Mouse (Mus musculus) cortical plate, adult 2 months (tissue): ENCODE measurements at regions not wholly inside any gene's neighbourhood (a gene's known extent, or its start where the extent isn't known, plus 50 kb on each side); places are given as distances from the start of the nearest gene placed in this dataset.

Experiments
- CTCF ChIP-seq: fragments of 200-500 bp; IDR thresholded peaks from 2 replicates; pipeline ENCODE4 v1.5.1; 2011; ENCODE audit warnings: mild to moderate bottlenecking, control low read depth, low read length; ENCODE audit not compliant: insufficient read depth; ENCODE audit errors: extremely low read depth
- POLR2A ChIP-seq: fragments of 200-500 bp; IDR thresholded peaks from 2 replicates; pipeline ENCODE4 v1.6.1; 2011; ENCODE audit warnings: mild to moderate bottlenecking, low read length, control low read depth; ENCODE audit not compliant: insufficient read depth; ENCODE audit errors: extremely low read depth

GRCm38 (mm10) chrX:99610096-99610495 is 139.0 kb upstream of the Pja1 start:
- TF ChIP-seq CTCF, result no peak
- TF ChIP-seq POLR2A, result no peak
